Mouse (Mus musculus): ENCODE measurements around the gene Cpn2. TPM values are rescaled to one million over a fixed set of nuclear protein-coding genes. Genes with fewer than 3 reads are reported as not detected.

The Cpn2 gene
- polyA plus RNA-seq, 1 experiment, result not detected

DNA sequence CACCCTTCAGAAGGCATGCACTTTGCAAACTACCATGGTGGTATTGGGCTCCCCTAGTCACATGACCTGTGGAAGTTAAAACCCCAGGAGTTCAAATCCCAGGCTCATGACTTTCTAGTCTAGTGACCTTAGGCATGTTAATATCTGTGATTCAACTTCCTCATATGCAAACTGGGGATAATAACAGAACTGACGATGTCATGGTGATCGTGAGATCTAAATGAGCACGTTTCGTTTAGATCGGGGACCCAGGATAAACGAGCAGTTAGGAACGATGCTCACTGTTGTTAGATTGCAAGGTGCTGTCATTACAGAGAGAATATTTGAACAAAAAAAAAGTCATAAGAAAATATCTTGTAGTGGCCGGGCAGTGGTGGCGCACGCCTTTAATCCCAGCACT, 5.1 kb downstream of the Cpn2 start:
- TF ChIP-seq GATA1 (IDR thresholded peaks at IDR 0.05; ENCODE audit: low read length), result no peak

DNA sequence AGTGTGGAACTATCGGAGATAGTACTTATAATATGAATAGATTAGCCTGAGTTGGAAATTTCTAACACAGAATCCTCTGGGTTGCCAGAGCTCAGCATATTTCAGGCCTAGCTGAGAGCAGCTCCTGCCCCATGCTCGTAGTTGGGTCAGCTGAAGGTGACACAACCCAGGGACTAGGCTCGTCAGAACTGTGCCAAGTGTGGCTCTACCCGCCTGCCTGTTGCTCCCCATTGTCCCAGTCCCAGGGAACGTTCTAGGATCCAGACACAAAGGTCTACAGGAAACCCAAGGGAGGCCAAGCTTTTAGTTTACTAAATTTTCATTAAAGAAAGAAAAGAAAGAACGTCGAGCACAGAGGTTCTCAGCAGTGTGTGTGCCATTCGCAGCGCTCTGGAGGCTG, 6.0 kb downstream of the Cpn2 start:
- no peak for TF ChIP-seq GATA1 (IDR thresholded peaks at IDR 0.05; ENCODE audit: low read length)

DNA sequence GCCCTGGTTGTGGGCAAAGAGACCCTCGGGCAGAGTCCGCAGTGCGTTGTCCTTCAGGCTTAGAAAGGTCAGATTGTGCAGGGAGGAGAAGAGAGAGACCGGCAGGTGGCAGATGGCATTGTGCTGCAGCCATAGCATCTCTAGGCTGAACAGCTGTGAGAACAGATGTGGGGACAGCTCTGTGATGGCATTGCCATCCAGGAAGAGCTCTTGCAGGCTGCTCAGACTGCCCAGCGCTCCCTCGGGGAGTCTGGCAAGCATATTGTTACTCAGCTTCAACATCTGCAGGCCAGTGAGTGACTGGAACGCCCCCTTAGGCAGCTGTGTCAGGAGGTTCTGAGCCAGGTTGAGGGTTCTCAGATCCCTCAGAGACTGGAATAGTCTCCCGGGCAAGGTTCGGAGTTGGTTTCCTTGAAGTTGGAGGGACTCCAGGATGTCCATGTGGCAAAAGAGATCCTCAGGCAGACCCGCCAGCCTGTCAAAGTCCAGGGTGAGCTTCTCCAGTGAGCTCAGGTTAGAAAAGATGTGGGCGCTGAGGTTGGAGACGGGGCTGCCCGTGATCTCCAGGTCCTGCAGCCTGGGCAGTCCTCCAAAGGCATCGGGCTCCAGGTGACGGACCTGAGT, 7.2 kb downstream of the Cpn2 start:
- no peak for TF ChIP-seq GATA1 (IDR thresholded peaks at IDR 0.05; ENCODE audit: low read length)

- TF ChIP-seq GATA1 (IDR thresholded peaks at IDR 0.05; ENCODE audit: low read length), result no peak
Measured at GRCm38 (mm10) chr16:30259444-30259843, 7.9 kb downstream of the Cpn2 start.

DNA sequence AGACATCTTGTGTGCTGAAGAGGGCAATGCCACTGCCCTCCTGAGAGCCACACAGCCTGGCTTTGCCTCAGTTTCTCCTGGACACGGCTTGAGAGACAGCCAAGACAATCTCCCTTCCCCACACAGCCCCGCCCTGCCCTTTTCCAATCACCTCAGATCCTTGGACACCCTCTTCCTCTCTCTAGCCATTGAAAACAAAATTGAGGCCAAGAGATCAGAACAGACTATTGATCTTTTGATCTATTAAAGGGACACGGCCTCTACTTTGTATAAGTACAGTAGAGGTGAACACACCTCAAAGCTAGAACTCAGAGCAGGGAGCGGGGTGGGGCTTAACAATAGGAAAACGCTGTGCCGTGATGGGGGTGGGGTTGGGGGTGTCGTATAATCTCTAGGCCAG, 8.9 kb downstream of the Cpn2 start:
- TF ChIP-seq GATA1 (IDR thresholded peaks at IDR 0.05; ENCODE audit: low read length), result no peak

DNA sequence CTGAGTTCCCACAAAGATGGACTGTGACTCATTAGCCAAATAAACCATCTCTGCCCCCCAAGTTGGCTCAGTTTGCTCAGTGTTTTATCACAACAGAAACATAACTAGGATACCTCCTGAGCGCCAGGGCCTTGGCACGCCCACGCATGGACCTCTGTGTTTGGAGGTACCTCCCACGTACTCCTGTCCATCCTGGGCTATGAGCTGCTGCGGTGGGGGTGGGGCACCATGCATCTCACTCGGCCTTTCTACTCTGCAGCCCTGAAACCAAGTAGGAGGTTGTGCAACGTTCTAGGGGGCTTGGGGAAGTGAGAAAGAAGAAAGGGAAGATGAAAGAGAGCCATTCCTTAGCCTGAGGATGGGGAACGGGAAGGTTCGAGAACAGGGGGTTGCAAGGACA, 9.6 kb downstream of the Cpn2 start:
- TF ChIP-seq GATA1 (IDR thresholded peaks at IDR 0.05; ENCODE audit: low read length), result no peak

- TF ChIP-seq GATA1 (IDR thresholded peaks at IDR 0.05; ENCODE audit: low read length), result no peak
Measured at GRCm38 (mm10) chr16:30255061-30255460, 12.2 kb downstream of the Cpn2 start.

- no peak for TF ChIP-seq GATA1 (IDR thresholded peaks at IDR 0.05; ENCODE audit: low read length)
Measured at GRCm38 (mm10) chr16:30253900-30254299, 13.4 kb downstream of the Cpn2 start.

GRCm38 (mm10) chr16:30253374-30253773, 13.9 kb downstream of the Cpn2 start:
- no peak for TF ChIP-seq GATA1 (IDR thresholded peaks at IDR 0.05; ENCODE audit: low read length)

DNA sequence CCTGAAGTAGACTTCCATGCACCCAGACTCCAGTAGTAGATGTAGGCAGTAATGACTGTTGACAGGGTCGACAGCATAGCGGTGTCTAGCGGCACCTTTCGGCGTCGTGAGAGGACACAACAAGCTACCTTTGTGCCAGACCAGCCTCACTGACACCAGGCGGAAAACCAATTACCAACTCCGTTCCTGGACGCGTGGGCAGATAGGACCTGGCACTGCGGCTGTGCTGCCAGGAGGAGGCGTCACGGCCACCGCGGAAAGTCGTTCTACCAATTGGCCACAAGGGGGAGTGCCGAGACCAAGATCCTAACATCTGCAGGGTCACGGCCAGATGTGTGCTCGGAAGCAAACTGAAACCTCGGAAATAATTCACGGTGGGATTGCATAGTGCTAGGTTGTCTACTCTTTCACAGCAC, 15.3 kb downstream of the Cpn2 start:
- TF ChIP-seq GATA1 (IDR thresholded peaks at IDR 0.05; ENCODE audit: low read length), result no peak

GRCm38 (mm10) chr16:30244037-30244700, 23.1 kb downstream of the Cpn2 start:
- TF ChIP-seq GATA1 (IDR thresholded peaks at IDR 0.05; ENCODE audit: low read length), result no peak

- TF ChIP-seq GATA1 (IDR thresholded peaks at IDR 0.05; ENCODE audit: low read length), result no peak
Measured at GRCm38 (mm10) chr16:30241623-30242022, 25.7 kb downstream of the Cpn2 start.

DNA sequence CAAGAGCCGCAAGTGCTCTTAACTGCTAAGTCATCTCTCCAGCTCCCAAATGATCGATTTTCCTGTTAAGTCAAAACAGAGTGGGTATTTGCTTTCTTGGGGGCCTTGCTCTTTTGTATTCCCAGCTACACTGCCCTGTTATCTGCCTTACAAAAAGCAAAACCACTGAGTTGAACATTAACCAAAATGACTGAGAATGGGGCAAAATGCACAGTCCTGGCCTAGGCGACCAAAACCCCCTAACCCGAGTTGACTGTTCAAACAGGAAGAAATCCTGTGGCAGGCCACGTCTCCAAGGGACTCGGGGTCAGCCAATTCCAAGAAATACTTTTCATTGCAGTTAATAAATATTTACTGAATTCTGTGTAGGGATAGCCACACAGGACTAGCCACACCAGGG, 28.5 kb downstream of the Cpn2 start:
- no peak for TF ChIP-seq GATA1 (IDR thresholded peaks at IDR 0.05; ENCODE audit: low read length)

DNA sequence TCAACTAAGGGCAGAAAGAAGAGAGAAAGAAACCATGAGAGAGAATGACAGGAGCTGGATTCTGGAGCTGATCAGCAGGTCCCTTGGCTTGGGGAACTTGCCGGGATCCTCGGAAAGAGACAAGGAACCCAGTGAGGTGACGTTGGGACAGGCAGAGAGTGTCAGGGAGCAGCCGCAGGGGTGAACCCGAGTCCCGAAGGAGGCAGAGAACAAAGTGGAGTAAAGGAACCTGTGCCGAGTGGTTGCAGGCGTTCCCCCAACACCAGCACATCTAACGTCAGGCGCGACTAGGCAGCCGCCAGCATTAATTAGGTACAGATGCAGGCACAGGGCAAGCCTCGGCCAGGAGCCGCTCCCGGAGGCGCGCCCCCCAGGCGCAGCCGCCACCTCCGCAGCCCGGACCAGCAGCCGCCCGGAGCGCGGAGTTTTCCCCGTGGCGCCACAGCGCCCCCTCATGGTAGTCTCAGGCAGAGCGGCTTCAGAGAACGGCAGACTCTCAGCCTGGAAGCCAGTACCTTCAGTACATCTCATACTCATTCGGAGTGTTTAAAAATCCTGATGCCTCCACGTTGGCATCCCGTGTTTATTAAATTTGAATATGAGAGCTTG, 31.1 kb downstream of the Cpn2 start:
- TF ChIP-seq GATA1 (IDR thresholded peaks at IDR 0.05; ENCODE audit: low read length), result no peak

GRCm38 (mm10) chr16:30235577-30235976, 31.7 kb downstream of the Cpn2 start:
- TF ChIP-seq GATA1 (IDR thresholded peaks at IDR 0.05; ENCODE audit: low read length), result no peak

- no peak for TF ChIP-seq GATA1 (IDR thresholded peaks at IDR 0.05; ENCODE audit: low read length)
Measured at GRCm38 (mm10) chr16:30234636-30235546, 32.4 kb downstream of the Cpn2 start.
